ENCODE assay signal across 9 mouse cellular contexts in the genomic region with DNA sequence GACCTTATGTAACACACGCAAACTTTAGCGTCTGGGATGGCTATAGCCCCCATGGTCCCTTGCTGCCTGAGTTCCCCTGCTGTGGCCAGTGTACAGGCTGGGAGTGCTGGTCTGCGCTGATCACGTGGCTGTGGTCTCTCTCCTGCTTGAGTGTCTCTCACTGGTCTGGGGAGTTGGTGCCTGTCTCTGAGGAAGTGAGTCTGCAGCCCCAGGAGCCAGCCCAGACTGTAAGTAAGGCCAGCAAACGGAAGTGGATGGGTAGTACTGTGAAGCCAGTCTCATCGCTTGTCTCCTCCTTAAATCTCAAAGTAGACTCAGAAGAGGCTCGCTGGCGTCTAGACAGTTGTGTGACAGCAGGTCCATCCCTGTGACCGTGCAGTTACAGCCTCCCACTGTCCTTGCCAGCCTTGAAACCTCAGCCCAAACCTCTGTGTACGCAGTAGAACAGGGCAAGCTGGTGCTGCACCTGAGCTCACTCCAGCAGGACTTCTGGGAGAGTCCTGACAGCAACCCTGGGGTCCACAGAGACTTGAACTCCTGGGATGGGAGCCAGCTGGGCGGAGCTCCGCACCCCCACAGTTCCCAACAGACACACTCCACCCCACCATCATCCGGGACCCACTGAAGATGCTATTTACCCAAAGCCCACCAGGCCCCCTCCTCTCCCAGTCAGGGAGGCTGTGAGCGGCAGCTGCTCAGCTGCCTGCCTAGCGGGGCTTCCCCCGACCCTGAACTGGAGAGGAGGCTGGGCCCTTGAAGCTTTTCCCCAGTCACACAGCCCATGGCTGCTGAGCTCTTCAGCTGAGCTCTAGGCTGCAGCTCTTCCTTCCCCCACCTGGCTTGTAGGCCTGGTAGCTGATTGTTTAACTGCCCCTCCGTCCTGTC. TPM values are rescaled to one million over a fixed set of nuclear protein-coding genes. Genes with fewer than 3 reads are reported as not detected.
A peak's percentile ranks its signal among the peaks of the same experiment; 100 is the strongest.
DNase-seq lines count a peak whose midpoint lies in the region; ATAC-seq lines count a peak whose summit lies in the region.
"Had no signal": no experiment of that assay in that cellular context is flagged by ENCODE, and none has a peak within 500 bp of the region (broad histone marks: within the 10 kb centered on the region; RNA-seq: fewer than 3 reads in every experiment).

No protein-coding gene starts in this region.

- H3K27me3 ChIP-seq in kidney, embryonic 14.5 days (ENCODE audit: control insufficient read depth, insufficient read depth, low read length) = no peaks in the 10 kb centered on the region
- H3K27me3 ChIP-seq in limb, embryonic 12.5 days = no peaks in the 10 kb centered on the region
- no peaks in the 10 kb centered on the region for H3K27me3 ChIP-seq in stomach, embryonic 16.5 days (ENCODE audit: control insufficient read depth, insufficient read depth, low read length)

- WGBS in kidney, embryonic 14.5 days = 67% methylated on average over 17 of the region's 17 CpGs
- WGBS in limb, embryonic 12.5 days = 66% methylated on average over 17 of the region's 17 CpGs
- WGBS in stomach, embryonic 16.5 days = 61% methylated on average over 17 of the region's 17 CpGs

- peaks cover 9% of the 10 kb centered on the region; the same call in 1 of the 2 replicates for H3K4me1 ChIP-seq in kidney, embryonic 14.5 days (ENCODE audit: control insufficient read depth, insufficient read depth, low read length)
- H3K4me1 ChIP-seq in limb, embryonic 12.5 days (replicated peaks) = peaks cover 26% of the 10 kb centered on the region
- H3K4me1 ChIP-seq in stomach, embryonic 16.5 days (ENCODE audit: control insufficient read depth, insufficient read depth, low read length) = peaks cover 12% of the 10 kb centered on the region; the same call in 1 of the 2 replicates

- H3K4me3 ChIP-seq in kidney, embryonic 14.5 days (ENCODE audit: low read length) = no peak overlapping the region
- H3K4me3 ChIP-seq in limb, embryonic 12.5 days (replicated peaks) = no peak overlapping the region
- H3K4me3 ChIP-seq in stomach, embryonic 16.5 days (replicated peaks; ENCODE audit: low read length) = no peak overlapping the region

- no peaks in the 10 kb centered on the region; the same call in 1 of the 2 replicates for H3K9me3 ChIP-seq in kidney, embryonic 14.5 days (ENCODE audit: control insufficient read depth, low read length)
- peaks cover 5% of the 10 kb centered on the region; the same call in 1 of the 2 replicates for H3K9me3 ChIP-seq in limb, embryonic 12.5 days
- H3K9me3 ChIP-seq in stomach, embryonic 16.5 days (replicated peaks; ENCODE audit: control insufficient read depth, low read length) = no peaks in the 10 kb centered on the region

- 0 out of 2 replicates have a peak, but pooled peaks have one; percentile 32 for ATAC-seq in kidney, embryonic 14.5 days (ENCODE audit: low FRiP score, low TSS enrichment)
- ATAC-seq in limb, embryonic 12.5 days (ENCODE audit: insufficient number of reproducible peaks, insufficient read depth, low FRiP score, low TSS enrichment, low read depth) = no peak
- 0 out of 2 replicates have a peak, but pooled peaks have one; percentile 5 for ATAC-seq in stomach, embryonic 16.5 days (ENCODE audit: insufficient read depth, low FRiP score)

- H3K27ac ChIP-seq in kidney, embryonic 14.5 days (ENCODE audit: low read depth, low read length) = no peak overlapping the region
- peak overlapping the region; percentile 66 for H3K27ac ChIP-seq in limb, embryonic 12.5 days
- H3K27ac ChIP-seq in stomach, embryonic 16.5 days (ENCODE audit: low read length) = peak overlapping the region; percentile 36; the same call in 1 of the 2 replicates
- H3K27ac ChIP-seq: kidney, postnatal 0 days had no signal

- no peak for DNase-seq in kidney, adult 9 months
- peak; percentile 60 to 62 for DNase-seq in right cerebral cortex, postnatal 10 days (ENCODE audit: low spot score in 2 of 2)
- no peak for DNase-seq in right cerebral cortex, adult 2 months (ENCODE audit: low spot score in 2 of 2)
- no peak for DNase-seq in cerebellum, adult 11 months
- no peak for DNase-seq in urinary bladder, postnatal 25 days (ENCODE audit: low spot score)

- no peak overlapping the region for H3K9ac ChIP-seq in kidney, embryonic 14.5 days (ENCODE audit: low read depth, low read length)
- H3K9ac ChIP-seq in limb, embryonic 12.5 days (replicated peaks) = no peak overlapping the region; the same call in 1 of the 2 replicates
- peak overlapping the region; percentile 41; the same call in 1 of the 2 replicates for H3K9ac ChIP-seq in stomach, embryonic 16.5 days (ENCODE audit: low read length)

- no peak overlapping the region for H3K4me2 ChIP-seq in kidney, embryonic 14.5 days (replicated peaks; ENCODE audit: low read depth, low read length)
- no peak overlapping the region for H3K4me2 ChIP-seq in limb, embryonic 12.5 days
- no peak overlapping the region for H3K4me2 ChIP-seq in stomach, embryonic 16.5 days (ENCODE audit: low read depth, low read length)

- H3K36me3 ChIP-seq in kidney, embryonic 14.5 days (ENCODE audit: control insufficient read depth, insufficient read depth, low read length) = peaks cover 12% of the 10 kb centered on the region
- H3K36me3 ChIP-seq in limb, embryonic 12.5 days = peaks cover 55% of the 10 kb centered on the region
- peaks cover 4% of the 10 kb centered on the region; the same call in 1 of the 2 replicates for H3K36me3 ChIP-seq in stomach, embryonic 16.5 days (ENCODE audit: control insufficient read depth, insufficient read depth, low read length)

RNA-seq across cellular contexts. Expression of gene Fance, which starts 18.6 kb away (rescaled TPM):
- 24.1 and 31.9 TPM in 2 replicates for polyA plus RNA-seq in kidney, embryonic 14.5 days (2014; fragmentation: Nextera tagmentation; extraction: Ambion mirVana)
- 36.5 and 44.5 TPM in 2 replicates for polyA plus RNA-seq in limb, embryonic 12.5 days (2016; fragmentation: Nextera tagmentation; extraction: Ambion mirVana)
- polyA plus RNA-seq in stomach, embryonic 16.5 days (2015; fragmentation: Nextera tagmentation; extraction: Ambion mirVana) = 19.0 and 20.4 TPM in 2 replicates

RNA-seq across cellular contexts. Expression of gene Rpl10a, which starts 33.6 kb away (rescaled TPM):
- 911 and 1,064 TPM in 2 replicates for polyA plus RNA-seq in kidney, embryonic 14.5 days (2014; fragmentation: Nextera tagmentation; extraction: Ambion mirVana)
- 535 and 537 TPM in 2 replicates for polyA plus RNA-seq in limb, embryonic 12.5 days (2016; fragmentation: Nextera tagmentation; extraction: Ambion mirVana)
- 538 and 564 TPM in 2 replicates for polyA plus RNA-seq in stomach, embryonic 16.5 days (2015; fragmentation: Nextera tagmentation; extraction: Ambion mirVana)

RNA-seq across cellular contexts. Expression of gene Tead3, which starts 55.9 kb away (rescaled TPM):
- polyA plus RNA-seq in kidney, embryonic 14.5 days (2014; fragmentation: Nextera tagmentation; extraction: Ambion mirVana) = 8.7 and 10.9 TPM in 2 replicates
- 11.3 and 13.2 TPM in 2 replicates for polyA plus RNA-seq in limb, embryonic 12.5 days (2016; fragmentation: Nextera tagmentation; extraction: Ambion mirVana)
- 11.8 and 12.3 TPM in 2 replicates for polyA plus RNA-seq in stomach, embryonic 16.5 days (2015; fragmentation: Nextera tagmentation; extraction: Ambion mirVana)

Comparison
In these comparisons a context has a peak if more than half of its experiments do, and no peak if none do; other contexts are left out.
1. DNase-seq: peak in right cerebral cortex, postnatal 10 days (2 of 2); none in kidney, adult 9 months (single experiment), right cerebral cortex, adult 2 months (0 of 2), cerebellum, adult 11 months (single experiment) and urinary bladder, postnatal 25 days (single experiment).